Mouse (Mus musculus): Measurements from ENCODE around the gene Itgb2l.
A peak's percentile ranks its signal among the peaks of the same experiment; 100 is the strongest.
"Not testable (repeated sequence)": the region's sequence is repeated elsewhere in the genome, so short reads cannot be mapped to it uniquely, and the experiment has no call there.

Gene Itgb2l

GRCm38 (mm10) chr16:96443468-96443867 lies at the start of gene Itgb2l:
Gene Itgb2l, minus strand, starts transcription at chr16:96443619.
- DNase-seq: no peak

DNA sequence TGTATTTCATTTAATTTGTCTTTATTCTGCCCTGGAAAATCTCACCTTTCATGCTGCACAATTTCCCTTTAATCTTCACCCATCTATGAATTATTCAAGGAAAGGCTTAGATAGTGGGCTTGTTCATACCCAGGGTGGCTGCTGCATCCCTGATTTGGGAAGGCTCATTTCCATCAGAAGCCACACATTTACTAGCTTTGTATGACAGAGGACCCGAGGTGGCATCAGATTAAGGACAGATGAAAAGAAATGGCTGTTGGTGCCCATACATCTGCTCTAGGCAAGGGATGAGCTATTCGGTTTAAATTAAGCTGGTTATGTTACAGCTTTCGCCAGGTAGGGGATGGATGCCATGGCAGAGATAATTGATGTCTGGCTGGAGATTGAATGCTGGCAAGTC lies 48.1 kb upstream of the Itgb2l start:
- no peak for DNase-seq

- no peak for DNase-seq
Observed at GRCm38 (mm10) chr16:96488038-96488437, 44.6 kb upstream of the Itgb2l start.

DNA sequence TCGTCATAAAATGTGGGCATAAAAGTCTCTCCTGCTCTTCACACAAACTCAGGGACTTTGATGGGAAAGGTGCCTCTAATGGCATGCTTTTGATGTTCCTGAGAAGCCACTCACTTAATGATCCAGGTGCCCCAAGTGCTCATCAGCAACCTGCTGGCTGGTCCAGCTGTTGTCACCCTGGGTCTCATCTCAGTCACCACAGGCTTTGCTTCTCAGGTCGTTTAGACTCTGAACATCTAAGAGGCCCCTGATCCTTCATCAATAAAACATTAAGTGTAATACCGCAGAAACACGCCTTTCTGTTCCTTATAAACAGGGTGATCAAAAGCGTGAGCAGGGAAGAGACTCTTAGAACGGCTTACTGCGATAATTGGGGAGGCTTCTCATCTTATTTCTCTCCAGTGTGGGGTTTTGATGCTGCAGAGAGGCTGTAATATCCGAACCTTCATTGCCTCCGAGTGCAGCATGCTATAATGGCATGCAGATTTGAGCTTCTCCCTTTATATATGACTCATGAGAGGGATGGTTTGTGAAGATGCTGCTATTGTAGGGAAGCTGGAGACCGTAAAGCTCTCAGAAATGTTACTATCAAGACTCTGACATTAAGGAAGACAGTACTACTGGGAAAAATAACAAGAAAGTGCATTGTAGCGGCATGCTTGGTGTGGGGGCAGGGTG lies 43.7 kb upstream of the Itgb2l start:
- DNase-seq: no peak

DNA sequence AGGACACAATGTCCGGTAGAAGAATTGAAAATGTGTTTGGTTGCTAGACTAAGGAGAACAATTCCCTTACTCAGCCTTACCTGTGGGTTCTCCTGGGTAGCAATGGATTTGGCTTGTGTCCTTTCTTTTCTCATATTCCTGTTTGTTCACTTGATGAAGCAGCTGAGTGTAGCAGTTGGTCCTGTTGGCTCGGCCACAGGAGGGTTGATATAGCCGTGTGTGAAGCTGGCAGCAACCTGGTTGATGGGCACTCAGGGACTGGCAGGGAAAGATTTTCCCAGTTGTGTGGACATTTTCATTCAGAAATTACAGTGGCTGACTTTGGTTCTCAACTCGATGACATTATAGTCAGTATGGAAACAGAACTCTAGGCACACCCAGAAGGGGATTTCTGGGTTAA lies 38.4 kb upstream of the Itgb2l start:
- no peak for DNase-seq

DNA sequence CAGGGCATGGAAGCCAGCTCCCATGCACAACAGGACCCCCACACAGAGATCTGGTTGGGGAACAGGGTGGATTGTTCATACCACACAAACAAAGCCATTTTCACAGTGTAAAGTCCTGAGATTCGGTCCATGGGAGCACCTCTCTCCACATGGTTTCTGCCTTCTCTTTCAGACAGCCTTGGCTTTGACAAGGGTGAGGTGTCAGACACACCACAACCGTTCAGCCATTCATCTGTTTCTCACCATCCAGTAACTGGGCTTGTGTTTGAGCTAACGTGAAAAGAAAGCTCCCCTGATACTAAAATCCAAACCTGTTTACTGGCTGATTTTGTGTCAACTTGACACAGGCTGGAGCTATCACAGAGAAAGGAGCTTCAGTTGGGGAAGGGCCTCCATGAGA lies 30.8 kb upstream of the Itgb2l start:
- peak in 1 of 2 experiments; percentile 9 for DNase-seq

DNA sequence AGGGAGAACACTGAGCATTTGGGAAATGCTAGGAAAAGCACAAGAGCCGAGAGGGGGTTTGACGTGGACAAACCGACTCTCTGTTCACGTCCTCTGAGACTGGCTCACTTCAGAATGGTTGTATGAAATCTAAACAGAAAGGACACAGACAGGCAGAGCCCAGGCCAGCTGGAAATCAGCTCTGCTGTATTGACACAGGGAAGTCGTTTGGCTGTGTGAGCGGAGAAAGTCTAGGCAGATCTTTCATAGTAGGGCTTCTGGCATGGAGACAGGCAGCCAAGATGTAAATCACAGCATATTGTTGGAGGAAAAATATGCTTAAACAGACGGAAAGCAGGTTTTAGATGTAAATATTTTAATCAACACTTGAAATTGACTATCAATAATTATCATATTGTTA lies 29.4 kb upstream of the Itgb2l start:
- DNase-seq: peak; percentile 30 to 44

- peak; percentile 35 to 59 for DNase-seq
Observed at GRCm38 (mm10) chr16:96472361-96472760, 28.9 kb upstream of the Itgb2l start.

DNA sequence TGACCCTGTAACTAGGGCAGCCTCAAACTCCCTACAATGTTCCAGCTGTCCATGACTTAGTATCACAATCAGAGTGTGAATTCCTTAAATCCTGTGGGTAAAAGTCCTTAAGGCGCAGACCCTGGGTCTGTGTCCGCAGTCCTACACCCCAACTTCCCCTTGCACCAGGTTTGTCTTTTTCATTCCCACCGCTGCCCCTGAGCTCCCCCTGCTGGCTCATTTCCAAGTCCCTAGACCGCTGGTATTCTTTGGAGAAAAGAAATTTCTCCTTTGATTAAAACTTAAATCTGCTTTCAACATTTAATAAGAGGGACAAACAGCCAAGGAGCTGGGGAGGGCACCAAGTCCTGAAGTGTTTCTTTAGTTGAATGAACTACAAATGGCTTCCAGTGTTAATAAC lies 26.2 kb upstream of the Itgb2l start:
- DNase-seq: peak; percentile 68 to 73

DNA sequence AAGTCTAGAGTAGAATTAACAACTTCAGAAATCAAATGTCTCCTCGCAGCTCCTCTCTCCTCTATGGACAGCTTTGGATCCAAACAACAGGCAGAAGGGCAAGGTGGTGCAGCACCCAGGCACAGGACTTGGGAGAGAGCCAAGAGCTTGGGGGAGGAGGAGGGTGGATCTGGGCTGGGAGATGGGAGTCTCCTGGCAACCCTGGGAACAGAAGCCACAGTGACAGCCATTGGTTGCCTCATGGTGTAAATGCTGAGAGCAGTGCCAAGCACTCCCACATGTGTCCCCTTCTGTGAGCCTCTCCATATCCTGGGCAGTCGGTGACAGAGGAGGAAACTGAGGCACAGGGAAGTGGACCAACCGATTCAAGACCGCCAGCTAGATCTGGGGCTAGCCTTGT lies 25.3 kb upstream of the Itgb2l start:
- peak; percentile 66 to 77 for DNase-seq

- DNase-seq: peak in 1 of 2 experiments; percentile 16
Observed at GRCm38 (mm10) chr16:96468011-96468410, 24.6 kb upstream of the Itgb2l start.

DNA sequence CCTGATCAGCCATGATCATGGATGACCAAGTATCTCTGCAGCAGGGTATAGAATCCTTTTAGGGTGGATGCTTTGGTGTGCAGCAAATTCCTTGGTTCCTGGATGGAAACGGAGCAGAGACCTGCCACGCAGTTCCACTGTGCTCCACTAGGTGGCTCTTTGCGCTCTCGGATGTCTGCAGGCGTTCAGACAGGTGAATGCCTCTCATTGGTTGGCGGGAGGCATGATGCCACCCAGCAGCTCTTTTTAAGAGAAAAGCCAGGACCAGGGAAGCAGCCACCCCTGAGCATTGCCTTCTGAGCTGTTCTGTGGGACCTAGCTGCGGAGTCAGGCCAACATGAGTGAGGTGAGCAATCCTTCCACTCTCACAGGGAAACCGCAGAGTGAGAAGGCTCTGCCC lies 24.0 kb upstream of the Itgb2l start, which contains the start of gene Pcp4:
Pcp4 (plus strand) TSS at position 162 of the 400 bp plus-strand sequence.
- peak; percentile 90 for DNase-seq

GRCm38 (mm10) chr16:96460788-96461187 lies 17.4 kb upstream of the Itgb2l start:
- no peak for DNase-seq

DNA sequence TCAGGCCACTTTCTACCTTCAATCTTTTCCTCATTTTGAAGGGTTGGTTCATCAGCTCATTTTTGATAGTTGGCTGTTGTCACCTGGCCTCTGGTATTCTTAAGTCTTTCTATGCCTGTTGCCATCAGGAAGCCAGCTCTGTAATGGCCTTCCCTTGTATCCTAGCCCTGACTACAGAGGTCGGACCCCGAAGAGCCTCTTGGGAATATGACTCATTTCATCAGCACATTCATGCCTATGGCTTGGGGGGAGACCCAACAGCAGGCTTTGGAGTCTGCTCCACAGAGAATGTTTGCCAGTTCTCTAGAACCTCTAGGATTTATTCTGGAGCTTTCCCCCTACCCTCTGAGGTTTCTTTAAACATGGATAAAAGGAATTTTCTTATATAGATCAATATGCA lies 15.9 kb upstream of the Itgb2l start:
- no peak for DNase-seq

DNA sequence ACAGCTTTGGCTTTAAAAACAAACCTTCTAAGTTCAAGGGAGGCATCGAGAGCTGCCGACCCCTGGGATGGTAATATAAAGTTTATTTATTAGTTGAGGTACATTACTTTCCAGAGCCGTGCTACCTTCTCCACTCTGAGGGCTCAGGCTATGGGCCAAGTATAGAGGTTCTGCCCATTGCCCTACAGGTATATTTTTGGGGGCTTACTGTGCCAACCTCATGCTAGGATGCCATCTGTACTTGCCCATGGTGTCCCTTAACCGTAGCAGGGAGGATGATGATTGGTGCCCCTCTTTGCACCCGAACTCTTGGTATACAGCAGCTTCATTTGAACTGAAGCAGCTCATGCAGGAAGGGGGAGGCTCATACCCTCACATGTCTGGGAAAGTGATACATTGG lies 14.2 kb upstream of the Itgb2l start:
- DNase-seq: no peak

- DNase-seq: no peak
Observed at GRCm38 (mm10) chr16:96454086-96454485, 10.7 kb upstream of the Itgb2l start.

DNA sequence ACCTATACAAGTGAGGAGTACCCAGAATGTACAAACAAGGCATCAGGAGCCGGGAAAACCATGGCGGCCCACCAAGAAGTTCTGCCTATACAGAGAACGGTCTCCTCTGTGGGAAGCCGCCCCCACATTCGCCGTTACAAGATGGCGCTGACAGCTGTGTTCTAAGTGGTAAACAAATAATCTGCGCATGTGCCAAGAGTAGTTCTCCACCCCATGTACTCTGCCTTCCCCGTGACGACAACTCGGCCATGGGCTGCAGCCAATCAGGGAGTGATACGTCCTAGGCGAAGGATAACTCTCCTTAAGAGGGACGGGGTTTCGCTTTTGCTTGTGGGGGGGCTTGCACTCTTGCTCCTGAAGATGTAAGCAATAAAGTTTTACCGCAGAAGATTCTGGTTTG lies 7.5 kb upstream of the Itgb2l start:
- DNase-seq: not testable (repeated sequence)

DNA sequence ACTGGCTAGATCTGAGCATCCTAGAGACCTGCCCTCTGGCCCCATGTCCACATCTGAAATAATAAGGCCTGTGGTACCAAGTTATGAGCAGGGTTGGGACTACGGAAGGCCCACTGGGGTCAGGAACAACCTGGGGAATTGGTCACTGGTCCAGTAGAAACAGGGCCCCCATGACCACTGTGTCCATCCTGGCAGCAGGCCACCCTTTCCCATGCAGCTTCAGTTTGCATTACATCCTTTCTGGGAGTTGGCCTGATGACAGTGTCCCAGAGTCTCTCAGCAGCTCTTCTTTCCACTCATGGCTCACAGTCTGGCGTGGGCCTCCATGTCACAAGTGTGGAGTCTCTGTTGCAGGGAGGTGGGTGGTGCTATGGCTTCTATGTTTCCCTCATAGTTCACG lies 1.6 kb downstream of the Itgb2l start:
- DNase-seq: no peak

DNA sequence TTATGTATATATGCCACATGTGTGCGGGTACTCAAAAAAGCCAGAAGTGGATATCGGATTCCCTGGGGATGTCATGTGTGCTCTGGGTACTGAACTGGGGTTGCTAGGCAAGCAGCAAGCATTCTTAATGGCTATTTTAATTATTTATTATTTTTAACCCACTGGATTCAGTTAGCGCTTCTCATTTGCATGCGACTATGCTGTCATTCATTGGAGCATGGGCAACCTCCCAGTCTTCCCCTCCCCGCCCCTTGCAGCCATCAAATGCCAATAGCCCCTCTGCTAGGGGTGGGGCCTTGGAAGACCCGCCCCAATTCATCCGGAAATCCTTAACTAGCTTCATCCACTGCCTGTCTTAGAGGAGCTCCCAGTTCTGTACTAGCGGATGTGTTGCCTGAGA lies 2.5 kb downstream of the Itgb2l start:
- DNase-seq: no peak

DNA sequence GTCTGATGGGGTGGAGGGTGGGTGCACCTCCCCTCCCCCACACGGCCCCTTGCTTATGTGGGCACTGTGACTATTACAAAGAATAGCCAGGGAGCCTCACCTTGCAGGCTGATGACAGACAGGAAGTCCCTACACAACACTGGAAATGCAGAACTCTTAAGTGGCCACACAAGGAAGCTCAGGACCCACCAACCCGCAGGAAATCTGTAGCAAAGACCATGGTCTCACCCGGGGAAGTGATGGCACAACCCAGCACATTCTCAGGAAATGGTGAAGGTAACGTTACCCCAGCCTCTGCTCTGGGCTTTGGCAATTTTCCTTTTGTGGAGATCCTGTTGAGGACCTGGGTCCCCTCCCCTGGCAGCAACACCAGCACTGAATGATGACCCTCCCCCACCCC lies 3.7 kb downstream of the Itgb2l start:
- no peak for DNase-seq

DNA sequence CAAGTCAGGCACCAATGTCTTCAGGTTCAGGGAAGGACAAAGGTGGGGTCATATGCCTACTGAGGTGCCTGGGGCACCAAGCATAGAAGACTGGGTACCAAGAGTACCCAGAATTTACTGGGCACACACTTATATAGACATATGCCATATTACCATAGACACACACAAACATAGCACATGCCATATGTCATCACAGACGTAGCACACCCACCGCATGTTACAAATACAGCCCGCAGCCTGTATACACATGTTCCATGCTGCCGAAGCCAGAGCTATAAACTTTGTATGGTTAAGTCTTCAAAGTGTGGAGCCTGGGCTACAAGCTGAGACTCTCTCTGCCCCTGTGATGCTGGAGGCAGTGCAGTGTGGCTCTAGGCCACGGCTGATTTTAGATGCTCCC lies 4.5 kb downstream of the Itgb2l start:
- no peak for DNase-seq

GRCm38 (mm10) chr16:96434024-96434785 lies 9.2 kb downstream of the Itgb2l start:
- DNase-seq: no peak

DNA sequence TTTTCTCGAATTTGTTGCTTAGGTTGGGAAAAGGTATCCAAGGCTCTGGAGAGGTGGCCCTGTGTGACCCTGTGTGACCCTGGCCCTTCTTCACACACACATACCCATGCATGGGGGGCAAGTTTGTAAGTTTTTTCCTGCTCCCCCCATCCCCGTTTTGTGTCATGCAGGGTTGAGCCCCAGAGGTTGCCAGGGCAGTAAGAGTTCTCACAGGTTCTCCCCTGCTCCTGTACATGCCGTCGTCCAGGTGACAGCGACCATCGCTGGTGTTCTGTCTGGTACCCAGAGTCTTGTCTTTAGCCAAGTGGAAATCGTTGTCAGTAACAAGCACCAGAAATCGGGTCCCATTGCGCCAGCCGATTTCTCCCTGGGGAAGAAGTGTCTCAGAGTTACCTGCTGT lies 10.2 kb downstream of the Itgb2l start:
- no peak for DNase-seq

- no peak for DNase-seq
Observed at GRCm38 (mm10) chr16:96429046-96429445, 14.4 kb downstream of the Itgb2l start.
